Mouse (Mus musculus): ENCODE data around the gene Zkscan4.

GRCm38 (mm10) chr13:21435476-21435875 is 43.2 kb upstream of the Zkscan4 start:
- no peak for TF ChIP-seq POLR2A (IDR thresholded peaks at IDR 0.05; ENCODE audit: extremely low read depth, insufficient read depth, low read length)
- no peak for TF ChIP-seq CTCF (IDR thresholded peaks at IDR 0.05; ENCODE audit: extremely low read depth, insufficient read depth, low read length)

All from cortical plate, adult 2 months (tissue).